Mouse (Mus musculus): Measurements from ENCODE around the gene Wfdc6b. TPM values are rescaled to one million over a fixed set of nuclear protein-coding genes. Genes with fewer than 3 reads are reported as not detected.

Gene Wfdc6b
- polyA plus RNA-seq, 1 experiment, result not detected

- no peak overlapping the region for H3K27ac ChIP-seq (ENCODE audit: insufficient read depth, low read length)
- H3K4me1 ChIP-seq (ENCODE audit: control insufficient read depth, insufficient read depth, low read length), result no peaks in the 10 kb centered on the region
- H3K4me3 ChIP-seq (ENCODE audit: low read depth, low read length), result no peak overlapping the region
- TF ChIP-seq EP300 (IDR thresholded peaks at IDR 0.05; ENCODE audit: insufficient read depth, low read depth, low read length) (no peak), CTCF (IDR thresholded peaks at IDR 0.05; ENCODE audit: low read depth, low read length) (no peak), POLR2A (IDR thresholded peaks at IDR 0.05; ENCODE audit: insufficient read depth, low read length) (no peak)
- H3K9ac ChIP-seq (ENCODE audit: low read depth, poor library complexity, severe bottlenecking), result no peak overlapping the region
- no peaks in the 10 kb centered on the region for H3K27me3 ChIP-seq (ENCODE audit: control insufficient read depth, insufficient read depth, low read length, poor library complexity, severe bottlenecking)
- H3K9me3 ChIP-seq (replicated peaks; ENCODE audit: control insufficient read depth, insufficient read depth, low read length, poor library complexity, severe bottlenecking), result no peaks in the 10 kb centered on the region
- H3K36me3 ChIP-seq (ENCODE audit: control insufficient read depth, insufficient read depth, low read length, poor library complexity, severe bottlenecking), result no peaks in the 10 kb centered on the region
Measured at GRCm38 (mm10) chr2:164615386-164615785, 2.1 kb downstream of the Wfdc6b start.

GRCm38 (mm10) chr2:164619050-164619449 lies 5.7 kb downstream of the Wfdc6b start:
- TF ChIP-seq CTCF (IDR thresholded peaks at IDR 0.05; ENCODE audit: low read depth, low read length), result no peak
- TF ChIP-seq POLR2A (IDR thresholded peaks at IDR 0.05; ENCODE audit: insufficient read depth, low read length), result no peak
- no peak for TF ChIP-seq EP300 (IDR thresholded peaks at IDR 0.05; ENCODE audit: insufficient read depth, low read depth, low read length)
- no peaks in the 10 kb centered on the region for H3K4me1 ChIP-seq (ENCODE audit: control insufficient read depth, insufficient read depth, low read length)
- H3K27me3 ChIP-seq (ENCODE audit: control insufficient read depth, insufficient read depth, low read length, poor library complexity, severe bottlenecking), result no peaks in the 10 kb centered on the region
- H3K4me3 ChIP-seq (ENCODE audit: low read depth, low read length), result no peak overlapping the region
- no peak overlapping the region for H3K27ac ChIP-seq (ENCODE audit: insufficient read depth, low read length)
- H3K9me3 ChIP-seq (replicated peaks; ENCODE audit: control insufficient read depth, insufficient read depth, low read length, poor library complexity, severe bottlenecking), result no peaks in the 10 kb centered on the region
- no peak overlapping the region for H3K9ac ChIP-seq (ENCODE audit: low read depth, poor library complexity, severe bottlenecking)
- H3K36me3 ChIP-seq (ENCODE audit: control insufficient read depth, insufficient read depth, low read length, poor library complexity, severe bottlenecking), result no peaks in the 10 kb centered on the region

GRCm38 (mm10) chr2:164621775-164622174 lies 8.5 kb downstream of the Wfdc6b start:
- no peaks in the 10 kb centered on the region for H3K4me1 ChIP-seq (ENCODE audit: control insufficient read depth, insufficient read depth, low read length)
- H3K27ac ChIP-seq (ENCODE audit: insufficient read depth, low read length), result no peak overlapping the region
- no peak overlapping the region for H3K4me3 ChIP-seq (ENCODE audit: low read depth, low read length)
- no peaks in the 10 kb centered on the region for H3K27me3 ChIP-seq (ENCODE audit: control insufficient read depth, insufficient read depth, low read length, poor library complexity, severe bottlenecking)
- H3K9me3 ChIP-seq (replicated peaks; ENCODE audit: control insufficient read depth, insufficient read depth, low read length, poor library complexity, severe bottlenecking), result no peaks in the 10 kb centered on the region
- H3K9ac ChIP-seq (ENCODE audit: low read depth, poor library complexity, severe bottlenecking), result no peak overlapping the region
- H3K36me3 ChIP-seq (ENCODE audit: control insufficient read depth, insufficient read depth, low read length, poor library complexity, severe bottlenecking), result no peaks in the 10 kb centered on the region
- TF ChIP-seq EP300 (IDR thresholded peaks at IDR 0.05; ENCODE audit: insufficient read depth, low read depth, low read length) (no peak), POLR2A (IDR thresholded peaks at IDR 0.05; ENCODE audit: insufficient read depth, low read length) (no peak), CTCF (IDR thresholded peaks at IDR 0.05; ENCODE audit: low read depth, low read length) (no peak)

- Histone ChIP-seq H3K36me3 (ENCODE audit: control insufficient read depth, insufficient read depth, low read length, poor library complexity, severe bottlenecking) (no peaks in the 10 kb centered on the region), H3K27me3 (ENCODE audit: control insufficient read depth, insufficient read depth, low read length, poor library complexity, severe bottlenecking) (no peaks in the 10 kb centered on the region), H3K27ac (ENCODE audit: insufficient read depth, low read length) (no peak overlapping the region), H3K9ac (ENCODE audit: low read depth, poor library complexity, severe bottlenecking) (no peak overlapping the region), H3K4me1 (ENCODE audit: control insufficient read depth, insufficient read depth, low read length) (no peaks in the 10 kb centered on the region), H3K9me3 (replicated peaks; ENCODE audit: control insufficient read depth, insufficient read depth, low read length, poor library complexity, severe bottlenecking) (0 out of 2 replicates have a peak, but pooled peaks cover 2% of the 10 kb centered on the region), H3K4me3 (ENCODE audit: low read depth, low read length) (no peak overlapping the region)
- no peak for TF ChIP-seq EP300 (IDR thresholded peaks at IDR 0.05; ENCODE audit: insufficient read depth, low read depth, low read length)
- TF ChIP-seq CTCF (IDR thresholded peaks at IDR 0.05; ENCODE audit: low read depth, low read length), result no peak
- no peak for TF ChIP-seq POLR2A (IDR thresholded peaks at IDR 0.05; ENCODE audit: insufficient read depth, low read length)
Measured at GRCm38 (mm10) chr2:164635266-164635665, 21.9 kb downstream of the Wfdc6b start.

GRCm38 (mm10) chr2:164638696-164639095 lies 25.4 kb downstream of the Wfdc6b start, which contains the start of gene Wfdc16:
TSS of gene Wfdc16 (minus strand) at chr2:164638796.
- Histone ChIP-seq H3K9ac (ENCODE audit: low read depth, poor library complexity, severe bottlenecking) (no peak within 1 kb of the TSS), H3K27me3 (ENCODE audit: control insufficient read depth, insufficient read depth, low read length, poor library complexity, severe bottlenecking) (no peaks in the 10 kb centered on the region), H3K4me3 (ENCODE audit: low read depth, low read length) (no peak within 1 kb of the TSS), H3K9me3 (replicated peaks; ENCODE audit: control insufficient read depth, insufficient read depth, low read length, poor library complexity, severe bottlenecking) (0 out of 2 replicates have a peak, but pooled peaks cover 2% of the 10 kb centered on the region), H3K4me1 (ENCODE audit: control insufficient read depth, insufficient read depth, low read length) (no peaks in the 10 kb centered on the region), H3K27ac (ENCODE audit: insufficient read depth, low read length) (no peak within 1 kb of the TSS), H3K36me3 (ENCODE audit: control insufficient read depth, insufficient read depth, low read length, poor library complexity, severe bottlenecking) (no peaks in the 10 kb centered on the region)
- TF ChIP-seq CTCF (IDR thresholded peaks at IDR 0.05; ENCODE audit: low read depth, low read length), result no peak
- TF ChIP-seq POLR2A (IDR thresholded peaks at IDR 0.05; ENCODE audit: insufficient read depth, low read length), result no peak
- no peak for TF ChIP-seq EP300 (IDR thresholded peaks at IDR 0.05; ENCODE audit: insufficient read depth, low read depth, low read length)

GRCm38 (mm10) chr2:164641129-164641528 lies 27.8 kb downstream of the Wfdc6b start:
- H3K9ac ChIP-seq (ENCODE audit: low read depth, poor library complexity, severe bottlenecking), result no peak overlapping the region
- no peaks in the 10 kb centered on the region for H3K4me1 ChIP-seq (ENCODE audit: control insufficient read depth, insufficient read depth, low read length)
- no peaks in the 10 kb centered on the region for H3K36me3 ChIP-seq (ENCODE audit: control insufficient read depth, insufficient read depth, low read length, poor library complexity, severe bottlenecking)
- H3K9me3 ChIP-seq (replicated peaks; ENCODE audit: control insufficient read depth, insufficient read depth, low read length, poor library complexity, severe bottlenecking), result 0 out of 2 replicates have a peak, but pooled peaks cover 2% of the 10 kb centered on the region
- H3K4me3 ChIP-seq (ENCODE audit: low read depth, low read length), result no peak overlapping the region
- no peaks in the 10 kb centered on the region for H3K27me3 ChIP-seq (ENCODE audit: control insufficient read depth, insufficient read depth, low read length, poor library complexity, severe bottlenecking)
- no peak overlapping the region for H3K27ac ChIP-seq (ENCODE audit: insufficient read depth, low read length)
- no peak for TF ChIP-seq EP300 (IDR thresholded peaks at IDR 0.05; ENCODE audit: insufficient read depth, low read depth, low read length)
- TF ChIP-seq CTCF (IDR thresholded peaks at IDR 0.05; ENCODE audit: low read depth, low read length), result no peak
- TF ChIP-seq POLR2A (IDR thresholded peaks at IDR 0.05; ENCODE audit: insufficient read depth, low read length), result no peak
